Comparison of ENCODE assay signal across 13 mouse cellular contexts in genomic region chr2:13559729-13560128, GRCm38 (mm10).
"Had no signal": no experiment of that assay in that cellular context is flagged by ENCODE, and none has a peak within 500 bp of the region (broad histone marks: within the 10 kb centered on the region; RNA-seq: fewer than 3 reads in every experiment).

No protein-coding gene starts in this region.

- H3K27me3 ChIP-seq: limb, embryonic 12.5 days; liver, embryonic 13.5 days; lung, embryonic 15.5 days; neural tube, embryonic 12.5 days had no signal

- H3K9ac ChIP-seq: limb, embryonic 12.5 days; liver, embryonic 13.5 days; liver, postnatal 0 days; lung, embryonic 15.5 days; neural tube, embryonic 12.5 days had no signal

- H3K4me2 ChIP-seq: limb, embryonic 12.5 days; liver, embryonic 13.5 days; lung, embryonic 15.5 days; neural tube, embryonic 12.5 days had no signal

- ATAC-seq: liver, postnatal 0 days had no signal

- H3K9me3 ChIP-seq: limb, embryonic 12.5 days; liver, embryonic 13.5 days; lung, embryonic 15.5 days; neural tube, embryonic 12.5 days had no signal

- DNase-seq: kidney, postnatal 14 days; liver; liver, embryonic 13.5 days; liver, postnatal 0 days; lung, postnatal 14 days; midbrain, embryonic 14.5 days; thymus, adult 18-20 months; thymus, postnatal 14 days had no signal

- H3K27ac ChIP-seq: left cerebral cortex, adult 2 months; limb, embryonic 12.5 days; liver, embryonic 13.5 days; lung, embryonic 15.5 days; neural tube, embryonic 12.5 days had no signal

- H3K4me1 ChIP-seq: limb, embryonic 12.5 days; lung, embryonic 15.5 days; neural tube, embryonic 12.5 days had no signal

- H3K36me3 ChIP-seq: limb, embryonic 12.5 days; liver, embryonic 13.5 days; lung, embryonic 15.5 days; neural tube, embryonic 12.5 days had no signal

- H3K4me3 ChIP-seq: left cerebral cortex, adult 2 months; limb, embryonic 12.5 days; liver, embryonic 13.5 days; lung, embryonic 15.5 days; myocyte; neural tube, embryonic 12.5 days had no signal
